Mouse (Mus musculus) brain, adult 10 weeks (tissue): ENCODE results near the gene Metap1d. TPM values are rescaled to one million over a fixed set of nuclear protein-coding genes. Genes with fewer than 3 reads are reported as not detected.

Source experiments
- polyA plus RNA-seq: library from polyadenylated mRNA; stranded (reverse); fragments of 350-450 nt; fragmentation: Illumina TruSeq; extraction: RNeasy Lipid Tissue Mini Kit (QIAGEN cat#74804); gene quantifications from one replicate; pipeline ENCODE4 v1.2.3, GENCODE M21; 2015; ENCODE audit warnings: low read depth, low replicate concordance

The Metap1d gene
- 25.5 TPM for polyA plus RNA-seq

GRCm38 (mm10) chr2:71453161-71453916 lies at the start of gene Metap1d:
TSS of gene Metap1d (plus strand) at chr2:71453276.

GRCm38 (mm10) chr2:71528014-71528713 lies 75.1 kb downstream of the Metap1d start, which contains the start of gene Dlx1:
TSS of gene Dlx1 (plus strand) at chr2:71528113.

GRCm38 (mm10) chr2:71546640-71547071 lies 93.6 kb downstream of the Metap1d start, which contains the start of gene Dlx2:
TSS of gene Dlx2 (minus strand) at chr2:71546754.

Other genes starting within 250 kb of the Metap1d start
- gene Dync1i2, start 241.6 kb upstream of the Metap1d start, polyA plus RNA-seq, result 133 TPM
- gene Slc25a12, start 85.5 kb upstream of the Metap1d start, polyA plus RNA-seq, result 141 TPM
- gene Hat1, start 64.3 kb upstream of the Metap1d start, polyA plus RNA-seq, result 34.8 TPM
- gene Dlx1, start 74.8 kb downstream of the Metap1d start, polyA plus RNA-seq, result 9.3 TPM
- gene Dlx2, start 93.5 kb downstream of the Metap1d start, polyA plus RNA-seq, result 2.9 TPM